Mouse (Mus musculus) midbrain, embryonic 14.5 days (tissue): Measurements from ENCODE around the gene Fanci. TPM values are rescaled to one million over a fixed set of nuclear protein-coding genes. Genes with fewer than 3 reads are reported as not detected.

Experiments
- ATAC-seq: fragments of 200-750 bp; cut with Nextera tagmentation; 2 replicates; pipeline ENCODE4 v1.8.0; 2017; ENCODE audit warnings: moderate number of reproducible peaks, moderate library complexity; ENCODE audit not compliant: low FRiP score, low TSS enrichment
- DNase-seq: peaks from one replicate; pipeline ENCODE4 v3.0.0-alpha.2; 2015
- H3K27ac ChIP-seq: fragments of 300-500 bp; sonication (generic); replicated peaks from 2 replicates; pipeline ENCODE4 v1.5.1; 2014; ENCODE audit warnings: mild to moderate bottlenecking, low read depth, low read length, moderate library complexity
- H3K27me3 ChIP-seq: fragments of 300-500 bp; sonication (generic); 2 replicates; pipeline ENCODE4 v1.6.1; 2014; ENCODE audit warnings: low read length, control low read depth, mixed read lengths; ENCODE audit not compliant: control insufficient read depth, insufficient read depth
- H3K36me3 ChIP-seq: fragments of 300-500 bp; sonication (generic); 2 replicates; pipeline ENCODE4 v1.6.1; 2014; ENCODE audit warnings: low read length, control low read depth; ENCODE audit not compliant: control insufficient read depth, insufficient read depth
- H3K4me1 ChIP-seq: fragments of 300-500 bp; sonication (generic); 2 replicates; pipeline ENCODE4 v1.6.1; 2014; ENCODE audit warnings: mild to moderate bottlenecking, antibody characterized with exemption, low read length, control low read depth; ENCODE audit not compliant: control insufficient read depth, insufficient read depth
- H3K4me2 ChIP-seq: fragments of 300-500 bp; sonication (generic); 2 replicates; pipeline ENCODE4 v1.6.1; 2014; ENCODE audit warnings: mild to moderate bottlenecking, low read length, moderate library complexity
- H3K4me3 ChIP-seq: fragments of 300-500 bp; sonication (generic); replicated peaks from 2 replicates; pipeline ENCODE4 v1.5.1; 2014; ENCODE audit warnings: low read depth, low read length
- H3K9ac ChIP-seq: fragments of 300-500 bp; sonication (generic); replicated peaks from 2 replicates; pipeline ENCODE4 v1.6.1; 2014; ENCODE audit warnings: mild to moderate bottlenecking, low read length, moderate library complexity
- H3K9me3 ChIP-seq: fragments of 300-500 bp; sonication (generic); 2 replicates; pipeline ENCODE4 v1.6.1; 2016; ENCODE audit warnings: low read length, control low read depth, mixed read lengths; ENCODE audit not compliant: control insufficient read depth
- WGBS: fragments of 180-500 bp; shearing (Covaris S2); extraction: QIAGEN DNeasy Blood & Tissue Kit; methylation state at CpG from one replicate; pipeline ENCODE4 v1.1.7; 2014; 5-methylcytosine and 5-hydroxymethylcytosine counted together
- polyA plus RNA-seq: library from polyadenylated mRNA; unstranded; fragments of >200 nt; fragmentation: Nextera tagmentation; extraction: Ambion mirVana; gene quantifications from 2 replicates; pipeline ENCODE4 v1.2.1, GENCODE M21; 2014

Fanci gene
- polyA plus RNA-seq, 1 experiment from 2014 or later: 3.1 TPM

GRCm38 (mm10) chr7:79465461-79466044 lies 73.8 kb downstream of the Fanci start:
- peak overlapping the region; percentile 78 for H3K9ac ChIP-seq
- 0 out of 2 replicates have a peak, but pooled peaks cover 5% of the 10 kb centered on the region for H3K27me3 ChIP-seq
- H3K4me3 ChIP-seq: peak overlapping the region; percentile 89
- H3K36me3 ChIP-seq: peaks cover 22% of the 10 kb centered on the region
- peaks cover 19% of the 10 kb centered on the region for H3K4me1 ChIP-seq
- peak overlapping the region; percentile 82 for H3K27ac ChIP-seq
- peak overlapping the region; percentile 69 for H3K4me2 ChIP-seq
- H3K9me3 ChIP-seq: no peaks in the 10 kb centered on the region
- DNase-seq: peak; percentile 50
- WGBS: under 1% methylated on average over 46 of the region's 47 CpGs
- ATAC-seq: no peak; the same call in none of the 2 replicates

DNA sequence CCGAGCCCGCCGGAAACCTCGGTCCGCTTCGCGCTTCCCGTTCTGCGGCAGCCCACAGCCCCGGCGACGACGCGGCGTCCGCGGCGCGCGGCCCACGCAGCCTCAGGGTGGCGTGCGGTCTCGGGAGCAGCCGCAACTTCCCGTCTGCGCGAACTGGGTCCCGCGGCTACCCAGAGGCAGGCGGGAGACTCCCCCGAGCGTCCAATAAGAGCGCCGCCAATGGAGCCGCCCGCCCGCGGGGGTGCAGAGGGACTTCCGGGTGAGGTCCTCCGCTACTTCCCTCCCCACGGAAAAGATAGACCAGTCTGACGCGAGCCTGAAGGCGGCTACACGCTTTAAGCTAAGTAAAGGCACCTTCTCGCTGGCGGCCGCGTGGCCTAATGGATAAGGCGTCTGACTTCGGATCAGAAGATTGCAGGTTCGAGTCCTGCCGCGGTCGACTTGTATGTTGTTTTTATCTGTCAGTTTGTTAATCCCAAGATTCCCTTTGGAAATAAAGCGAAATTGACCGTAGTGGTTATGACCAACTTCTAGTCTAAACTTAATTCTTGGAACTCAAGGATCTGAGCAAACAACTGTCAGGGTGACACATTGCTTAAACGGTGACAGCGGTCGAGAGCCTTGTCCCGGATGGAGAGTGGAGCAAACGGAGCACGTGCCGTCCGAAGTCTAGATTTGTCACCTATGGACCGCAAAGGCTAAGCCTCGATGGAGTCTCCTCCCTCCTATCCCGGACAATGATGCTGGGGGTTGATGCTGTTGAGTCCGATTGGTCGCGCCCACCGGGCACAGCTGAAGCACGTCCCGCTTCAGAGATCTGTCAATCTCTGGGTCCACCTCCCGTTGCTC lies 74.5 kb downstream of the Fanci start, which contains the start of gene Polg:
Gene Polg (minus strand): TSS at position 310 of the 849 bp plus-strand sequence.
- H3K9ac ChIP-seq: peak within 1 kb of the TSS; percentile 78

DNA sequence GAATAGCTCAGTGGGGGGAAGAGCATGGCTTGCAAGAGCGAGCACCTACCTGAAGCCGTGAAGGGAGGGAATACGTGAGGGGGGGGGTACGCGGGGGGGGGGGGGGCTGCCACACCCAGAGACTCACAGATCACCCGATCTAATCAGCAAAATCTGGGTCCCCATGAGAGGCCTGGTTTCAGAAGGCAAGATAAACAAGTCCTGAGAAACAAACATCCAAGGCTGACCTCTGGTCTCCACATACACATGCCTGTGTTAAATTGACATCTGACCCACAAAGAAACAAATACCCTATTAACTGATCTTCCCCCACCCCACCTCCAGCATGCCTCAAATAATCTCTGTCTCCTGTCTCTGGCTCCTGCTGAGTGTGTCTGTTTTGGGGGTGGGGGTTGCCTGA lies 76.2 kb downstream of the Fanci start:
- H3K9ac ChIP-seq: no peak overlapping the region
- DNase-seq (no peak), ATAC-seq (no peak)
- 0 out of 2 replicates have a peak, but pooled peaks cover 5% of the 10 kb centered on the region for H3K27me3 ChIP-seq
- H3K4me1 ChIP-seq: peaks cover 19% of the 10 kb centered on the region
- H3K4me2 ChIP-seq: peak overlapping the region; percentile 69
- H3K27ac ChIP-seq: no peak overlapping the region
- 0 out of 2 replicates have a peak, but pooled peaks cover 4% of the 10 kb centered on the region for H3K36me3 ChIP-seq
- H3K4me3 ChIP-seq: no peak overlapping the region
- H3K9me3 ChIP-seq: no peaks in the 10 kb centered on the region
- WGBS: 4% methylated on average over 5 of the region's 6 CpGs

More for the DNA sequence above, 74.5 kb downstream of the Fanci start, which contains the start of gene Polg:
- no peaks in the 10 kb centered on the region for H3K9me3 ChIP-seq
- 0 out of 2 replicates have a peak, but pooled peaks cover 5% of the 10 kb centered on the region for H3K27me3 ChIP-seq
- H3K4me2 ChIP-seq: peak within 1 kb of the TSS; percentile 69
- H3K4me3 ChIP-seq: peak within 1 kb of the TSS; percentile 89
- H3K4me1 ChIP-seq: peaks cover 19% of the 10 kb centered on the region
- DNase-seq: peak; percentile 98
- peaks cover 15% of the 10 kb centered on the region; the same call in 1 of the 2 replicates for H3K36me3 ChIP-seq
- under 1% methylated on average over 76 of the region's 76 CpGs for WGBS
- peak within 1 kb of the TSS; percentile 82 for H3K27ac ChIP-seq
- peak; percentile 94 for ATAC-seq

GRCm38 (mm10) chr7:79468994-79469393 lies 77.3 kb downstream of the Fanci start:
- Histone ChIP-seq H3K9ac (no peak overlapping the region), H3K4me1 (peaks cover 19% of the 10 kb centered on the region), H3K9me3 (no peaks in the 10 kb centered on the region), H3K36me3 (no peaks in the 10 kb centered on the region), H3K4me3 (no peak overlapping the region), H3K27ac (no peak overlapping the region), H3K4me2 (no peak overlapping the region), H3K27me3 (0 out of 2 replicates have a peak, but pooled peaks cover 5% of the 10 kb centered on the region)
- DNase-seq (no peak), ATAC-seq (no peak)
- WGBS: 43% methylated on average over 8 of the region's 8 CpGs

DNA sequence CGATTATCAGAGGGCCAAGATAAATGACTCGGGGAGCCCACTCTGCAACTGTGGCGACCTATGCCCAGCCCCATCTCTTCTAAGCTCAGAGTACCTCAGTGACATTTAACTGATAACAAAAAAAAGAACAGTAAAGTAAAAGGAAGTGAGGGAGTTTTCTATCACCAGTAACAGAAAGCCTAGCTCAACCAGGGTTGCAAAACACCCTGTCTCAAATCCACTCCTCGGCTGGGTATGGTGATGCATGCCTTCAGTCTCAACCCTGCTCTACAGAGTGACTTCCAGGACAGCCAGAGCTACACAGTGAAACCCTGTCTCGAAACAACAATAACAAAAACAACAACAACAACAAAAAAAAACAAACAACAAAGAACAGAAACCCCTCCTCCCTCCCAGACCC lies 78.0 kb downstream of the Fanci start:
- 0 out of 2 replicates have a peak, but pooled peaks cover 5% of the 10 kb centered on the region for H3K27me3 ChIP-seq
- no peak overlapping the region for H3K27ac ChIP-seq
- ATAC-seq (no peak), DNase-seq (no peak)
- no peaks in the 10 kb centered on the region for H3K36me3 ChIP-seq
- H3K9ac ChIP-seq: no peak overlapping the region
- H3K4me2 ChIP-seq: no peak overlapping the region
- H3K9me3 ChIP-seq: no peaks in the 10 kb centered on the region
- H3K4me3 ChIP-seq: no peak overlapping the region
- WGBS: 87% methylated on average over 5 of the region's 5 CpGs
- H3K4me1 ChIP-seq: peaks cover 13% of the 10 kb centered on the region

DNA sequence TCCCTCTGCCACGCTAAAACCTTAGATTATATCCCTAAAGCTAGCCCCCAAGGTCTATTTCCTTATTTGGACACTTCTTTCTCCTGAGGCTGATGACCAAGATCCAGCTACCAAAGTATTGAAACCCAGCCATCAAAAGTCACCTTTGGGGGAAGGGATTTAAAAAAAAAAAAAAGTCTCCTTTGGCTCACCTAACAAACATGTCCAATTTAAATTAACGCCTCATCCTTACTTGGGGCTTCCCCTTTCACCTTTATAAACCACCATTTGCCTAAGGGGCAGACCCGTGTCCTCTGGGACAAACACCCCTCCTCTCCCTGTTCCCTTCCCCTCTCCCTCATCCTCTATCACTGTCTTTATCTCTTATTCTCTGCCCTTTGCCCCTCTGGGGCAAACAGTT lies 79.0 kb downstream of the Fanci start:
- H3K9me3 ChIP-seq: no peaks in the 10 kb centered on the region
- H3K4me1 ChIP-seq: peaks cover 10% of the 10 kb centered on the region; the same call in 1 of the 2 replicates
- no peaks in the 10 kb centered on the region for H3K36me3 ChIP-seq
- no peak for ATAC-seq
- H3K9ac ChIP-seq: no peak overlapping the region
- 0 out of 2 replicates have a peak, but pooled peaks cover 5% of the 10 kb centered on the region for H3K27me3 ChIP-seq
- no peak overlapping the region for H3K4me3 ChIP-seq
- WGBS: 63% methylated on average over 3 of the region's 3 CpGs
- no peak overlapping the region for H3K4me2 ChIP-seq
- no peak overlapping the region for H3K27ac ChIP-seq
- DNase-seq: no peak

- 69% methylated on average over 7 of the region's 7 CpGs for WGBS
- no peak for ATAC-seq
- peak; percentile 17 for DNase-seq
- no peak overlapping the region for H3K27ac ChIP-seq
- 0 out of 2 replicates have a peak, but pooled peaks cover 5% of the 10 kb centered on the region for H3K27me3 ChIP-seq
- no peak overlapping the region for H3K4me2 ChIP-seq
- no peaks in the 10 kb centered on the region for H3K36me3 ChIP-seq
- no peak overlapping the region for H3K4me3 ChIP-seq
- no peak overlapping the region for H3K9ac ChIP-seq
- H3K9me3 ChIP-seq: no peaks in the 10 kb centered on the region
- H3K4me1 ChIP-seq: peaks cover 10% of the 10 kb centered on the region; the same call in 1 of the 2 replicates
These were observed 79.7 kb downstream of the Fanci start for GRCm38 (mm10) chr7:79471436-79471835.

DNA sequence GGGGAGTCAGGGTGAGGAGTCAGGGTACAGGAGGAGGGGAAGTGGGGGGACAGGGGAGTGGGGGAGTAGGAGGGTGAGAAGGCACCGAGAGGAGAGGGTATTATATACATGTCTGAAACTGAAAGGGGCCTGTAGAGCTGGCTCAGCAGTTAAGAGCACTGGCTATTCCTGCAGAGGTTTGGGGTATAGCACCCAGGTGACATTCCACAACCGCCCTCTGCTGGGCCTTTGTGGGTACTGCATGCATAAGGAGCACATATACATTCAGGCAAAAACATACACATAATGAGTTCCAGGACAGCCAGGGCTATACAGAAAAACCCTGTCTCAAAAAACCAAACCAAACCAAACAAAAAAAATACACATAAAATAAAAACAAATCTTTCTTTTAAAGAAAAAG lies 81.1 kb downstream of the Fanci start:
- no peak overlapping the region for H3K27ac ChIP-seq
- ATAC-seq (no peak), DNase-seq (no peak)
- 0 out of 2 replicates have a peak, but pooled peaks cover 5% of the 10 kb centered on the region for H3K27me3 ChIP-seq
- no peak overlapping the region for H3K4me3 ChIP-seq
- H3K4me2 ChIP-seq: no peak overlapping the region
- no peaks in the 10 kb centered on the region for H3K36me3 ChIP-seq
- WGBS: 50% methylated on average over 2 of the region's 2 CpGs
- H3K9ac ChIP-seq: no peak overlapping the region
- H3K9me3 ChIP-seq: no peaks in the 10 kb centered on the region
- peaks cover under 1% of the 10 kb centered on the region; the same call in 1 of the 2 replicates for H3K4me1 ChIP-seq
